Comparison of ENCODE assay signal across 15 mouse cellular contexts in the genomic region with DNA sequence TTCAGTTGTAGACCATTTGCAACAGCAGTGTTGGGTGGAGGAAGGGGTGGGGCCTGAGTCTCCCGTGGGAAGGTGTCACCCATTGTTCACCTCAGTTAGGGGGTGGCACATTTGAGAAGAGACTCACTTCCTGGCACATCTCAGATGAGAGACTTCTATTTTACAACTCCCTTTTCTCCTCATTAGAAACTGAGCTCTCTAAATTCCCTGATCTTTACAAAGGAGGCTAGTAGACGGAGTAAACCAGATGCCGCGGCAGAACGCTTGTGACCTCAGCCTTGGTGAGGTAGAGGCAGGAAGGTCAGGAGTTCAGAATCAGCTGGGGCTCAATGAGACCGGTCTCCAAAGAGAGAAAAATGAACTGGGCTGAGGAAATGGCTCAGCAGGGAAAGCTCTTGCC.
"Had no signal": no experiment of that assay in that cellular context is flagged by ENCODE, and none has a peak within 500 bp of the region (broad histone marks: within the 10 kb centered on the region; RNA-seq: fewer than 3 reads in every experiment).

No protein-coding gene starts in this region.

- H3K9ac ChIP-seq: liver, postnatal 0 days; lung, embryonic 14.5 days; midbrain, embryonic 12.5 days; neural tube, embryonic 12.5 days; stomach, embryonic 15.5 days had no signal

- DNase-seq: liver, postnatal 0 days; lung, embryonic 14.5 days; lung, postnatal 10 days; lung, postnatal 4 days; midbrain, embryonic 14.5 days; right cerebral cortex, postnatal 14 days; thymus, adult 2 months; thymus, postnatal 25 days had no signal

- ATAC-seq: liver, postnatal 0 days; midbrain, embryonic 16.5 days had no signal

- H3K4me3 ChIP-seq: midbrain, embryonic 10.5 days; midbrain, embryonic 12.5 days; myocyte; neural tube, embryonic 12.5 days; stomach, embryonic 15.5 days had no signal

- H3K9me3 ChIP-seq: midbrain, embryonic 10.5 days; midbrain, embryonic 12.5 days; neural tube, embryonic 12.5 days; stomach, embryonic 15.5 days had no signal

- H3K27me3 ChIP-seq: midbrain, embryonic 12.5 days; neural tube, embryonic 12.5 days; stomach, embryonic 15.5 days had no signal

- H3K4me1 ChIP-seq: midbrain, embryonic 10.5 days; midbrain, embryonic 12.5 days; neural tube, embryonic 12.5 days; stomach, embryonic 15.5 days had no signal

- H3K4me2 ChIP-seq: lung, embryonic 14.5 days; midbrain, embryonic 12.5 days; neural tube, embryonic 12.5 days; stomach, embryonic 15.5 days had no signal

- H3K27ac ChIP-seq: midbrain, embryonic 10.5 days; midbrain, embryonic 12.5 days; neural tube, embryonic 12.5 days; stomach, embryonic 15.5 days; stomach, postnatal 0 days had no signal
